Mouse (Mus musculus) lung, postnatal 0 days (tissue): ENCODE data around the gene Shroom3.

Experiments
- CTCF ChIP-seq: IDR thresholded peaks from 2 replicates; pipeline ENCODE4 v1.5.1; 2016; ENCODE audit warnings: antibody characterized with exemption, mild to moderate bottlenecking
- EP300 ChIP-seq: IDR thresholded peaks from 2 replicates; pipeline ENCODE4 v1.6.1; 2016; ENCODE audit warnings: antibody characterized with exemption, mild to moderate bottlenecking, control low read depth

DNA sequence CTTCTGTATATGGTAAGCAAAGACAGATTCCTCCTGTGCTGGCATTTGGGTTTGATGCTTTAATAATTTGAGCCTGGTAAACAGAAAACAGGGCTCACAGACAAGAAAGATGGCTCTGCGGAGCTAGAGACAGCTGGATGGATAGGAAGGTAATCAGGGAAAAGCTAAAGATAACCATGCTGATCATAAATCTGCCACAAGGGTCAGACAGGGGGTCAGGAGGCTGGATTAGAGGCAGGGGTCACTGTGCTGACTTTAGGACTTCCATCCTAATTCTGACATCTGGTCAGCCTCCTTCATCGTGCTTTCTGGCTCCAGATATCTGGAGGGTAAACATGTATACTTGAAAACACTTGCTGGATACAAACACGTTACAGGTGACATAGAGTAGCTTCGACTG lies 184.0 kb downstream of the Shroom3 start:
- no peak for TF ChIP-seq CTCF
- TF ChIP-seq EP300: no peak
